Mouse (Mus musculus): ENCODE measurements at regions not wholly inside any gene's neighbourhood (a gene's known extent, or its start where the extent isn't known, plus 50 kb on each side); places are given as distances from the start of the nearest gene placed in this dataset.
A peak's percentile ranks its signal among the peaks of the same experiment; 100 is the strongest.

GRCm38 (mm10) chr13:107620887-107621286, 423.4 kb upstream of the Smim15 start:
- Histone ChIP-seq H3K9ac (no peak overlapping the region), H3K4me3 (no peak overlapping the region), H3K36me3 (replicated peaks) (no peaks in the 10 kb centered on the region), H3K9me3 (no peaks in the 10 kb centered on the region), H3K4me1 (peaks cover 30% of the 10 kb centered on the region), H3K27me3 (replicated peaks) (no peaks in the 10 kb centered on the region), H3K27ac (no peak overlapping the region), H3K4me2 (no peak overlapping the region)
- WGBS, result 62% methylated on average over 2 of the region's 2 CpGs
- ATAC-seq (replicated peaks), result no peak

DNA sequence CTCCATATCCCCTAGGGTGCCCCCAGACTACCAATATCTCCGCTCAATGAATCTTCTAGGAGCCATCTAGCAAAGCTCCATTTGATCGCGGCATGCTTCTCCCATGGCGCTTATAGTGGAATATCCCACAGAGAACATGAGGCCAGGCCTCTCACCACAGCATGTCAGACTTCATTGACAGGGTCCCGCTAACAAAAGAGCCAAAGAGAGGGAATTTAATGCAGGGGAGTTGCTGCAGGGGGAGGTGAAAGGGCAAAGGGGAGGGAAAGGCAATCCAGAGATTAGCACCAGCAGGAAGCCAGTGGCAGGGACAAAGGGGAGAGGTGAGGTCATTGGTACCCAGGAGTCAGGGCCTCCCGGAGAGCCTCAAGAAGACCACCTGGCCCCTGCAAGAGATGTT, 424.0 kb upstream of the Smim15 start:
- Histone ChIP-seq H3K9me3 (no peaks in the 10 kb centered on the region), H3K27ac (no peak overlapping the region), H3K4me3 (no peak overlapping the region), H3K36me3 (replicated peaks) (no peaks in the 10 kb centered on the region), H3K4me1 (peaks cover 30% of the 10 kb centered on the region), H3K4me2 (no peak overlapping the region), H3K27me3 (replicated peaks) (no peaks in the 10 kb centered on the region; the same call in 1 of the 2 replicates), H3K9ac (no peak overlapping the region)
- no peak for ATAC-seq (replicated peaks)
- 16% methylated on average over 6 of the region's 6 CpGs for WGBS

- 17% methylated on average over 9 of the region's 9 CpGs for WGBS
- no peaks in the 10 kb centered on the region for H3K36me3 ChIP-seq (replicated peaks)
- peak; percentile 54 for ATAC-seq (replicated peaks)
- H3K4me3 ChIP-seq, result no peak overlapping the region
- H3K27me3 ChIP-seq (replicated peaks), result no peaks in the 10 kb centered on the region; the same call in 1 of the 2 replicates
- peaks cover 30% of the 10 kb centered on the region for H3K4me1 ChIP-seq
- H3K4me2 ChIP-seq, result no peak overlapping the region
- no peaks in the 10 kb centered on the region for H3K9me3 ChIP-seq
- H3K9ac ChIP-seq, result no peak overlapping the region
- H3K27ac ChIP-seq, result no peak overlapping the region; the same call in 1 of the 2 replicates
These were observed 424.8 kb upstream of the Smim15 start for GRCm38 (mm10) chr13:107619430-107619927.

DNA sequence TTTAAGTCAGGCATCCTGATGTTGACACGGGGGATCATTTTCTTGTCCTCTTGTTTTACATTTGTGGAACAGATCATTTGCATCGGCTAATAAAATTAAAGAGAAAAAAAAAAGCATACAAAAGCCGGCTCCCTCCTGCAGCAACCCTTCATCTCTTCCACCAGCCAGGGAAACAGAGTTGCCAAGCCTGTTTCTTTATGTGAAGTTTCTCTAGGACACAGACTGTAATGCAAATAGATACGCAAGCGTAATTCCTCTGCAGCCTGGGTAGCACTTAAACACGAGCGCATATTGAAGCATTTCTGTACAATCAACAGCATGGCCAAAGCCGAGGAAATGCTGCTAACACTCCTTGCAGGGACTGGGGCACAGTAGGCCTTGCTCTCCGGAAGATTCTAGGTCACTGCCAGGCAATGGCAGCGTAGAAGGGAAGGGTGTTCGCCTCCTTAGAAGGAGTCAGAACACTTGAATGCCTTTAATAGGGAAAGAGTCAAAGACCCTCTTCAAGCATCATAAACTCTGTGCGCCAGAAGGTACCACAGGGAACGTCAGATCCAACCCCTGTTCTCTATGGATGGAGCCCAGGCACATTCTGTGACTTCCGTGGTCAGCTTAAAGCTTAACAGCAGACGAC, 425.3 kb upstream of the Smim15 start:
- Histone ChIP-seq H3K36me3 (replicated peaks) (no peaks in the 10 kb centered on the region), H3K27ac (peak overlapping the region; percentile 39; the same call in 1 of the 2 replicates), H3K4me2 (peak overlapping the region; percentile 15; the same call in 1 of the 2 replicates), H3K4me3 (no peak overlapping the region), H3K9me3 (no peaks in the 10 kb centered on the region), H3K9ac (no peak overlapping the region), H3K4me1 (peaks cover 30% of the 10 kb centered on the region), H3K27me3 (replicated peaks) (no peaks in the 10 kb centered on the region; the same call in 1 of the 2 replicates)
- 19% methylated on average over 15 of the region's 15 CpGs for WGBS
- no peak for ATAC-seq (replicated peaks)

DNA sequence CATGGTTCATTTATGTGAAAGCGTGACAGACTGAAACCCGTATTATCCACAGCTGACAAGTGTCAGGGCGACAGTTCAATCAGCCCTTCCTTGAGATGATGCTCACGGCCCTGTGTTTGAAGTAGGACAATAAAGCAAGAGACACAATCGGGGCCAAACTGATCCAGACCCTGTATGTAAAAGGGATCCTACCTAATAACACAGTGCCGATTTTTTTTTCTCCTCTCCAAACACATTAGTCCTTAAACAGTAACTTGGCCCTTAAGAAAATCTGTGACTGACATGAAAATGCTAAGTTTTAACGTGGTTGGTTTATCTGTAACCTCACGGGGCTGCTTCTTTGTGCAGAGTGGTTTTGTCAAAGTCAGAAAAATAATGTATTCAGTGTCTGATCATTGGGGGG, 425.9 kb upstream of the Smim15 start:
- Histone ChIP-seq H3K36me3 (replicated peaks) (no peaks in the 10 kb centered on the region), H3K4me3 (no peak overlapping the region), H3K9me3 (no peaks in the 10 kb centered on the region), H3K9ac (no peak overlapping the region), H3K4me2 (peak overlapping the region; percentile 15; the same call in 1 of the 2 replicates), H3K27me3 (replicated peaks) (no peaks in the 10 kb centered on the region; the same call in 1 of the 2 replicates), H3K4me1 (peaks cover 30% of the 10 kb centered on the region), H3K27ac (peak overlapping the region; percentile 38; the same call in 1 of the 2 replicates)
- peak; percentile 65 for ATAC-seq (replicated peaks)
- 10% methylated on average over 8 of the region's 8 CpGs for WGBS

GRCm38 (mm10) chr13:107617582-107617981, 426.7 kb upstream of the Smim15 start:
- ATAC-seq (replicated peaks), result peak; percentile 51; the same call in 1 of the 2 replicates
- no peaks in the 10 kb centered on the region for H3K9me3 ChIP-seq
- H3K4me3 ChIP-seq, result no peak overlapping the region
- H3K27me3 ChIP-seq (replicated peaks), result no peaks in the 10 kb centered on the region; the same call in 1 of the 2 replicates
- no peak overlapping the region for H3K9ac ChIP-seq
- peak overlapping the region; percentile 38; the same call in 1 of the 2 replicates for H3K27ac ChIP-seq
- no peaks in the 10 kb centered on the region for H3K36me3 ChIP-seq (replicated peaks)
- 17% methylated on average over 2 of the region's 2 CpGs for WGBS
- H3K4me1 ChIP-seq, result peaks cover 30% of the 10 kb centered on the region
- H3K4me2 ChIP-seq, result 0 out of 2 replicates have a peak overlapping the region, but pooled peaks have one; percentile 15

DNA sequence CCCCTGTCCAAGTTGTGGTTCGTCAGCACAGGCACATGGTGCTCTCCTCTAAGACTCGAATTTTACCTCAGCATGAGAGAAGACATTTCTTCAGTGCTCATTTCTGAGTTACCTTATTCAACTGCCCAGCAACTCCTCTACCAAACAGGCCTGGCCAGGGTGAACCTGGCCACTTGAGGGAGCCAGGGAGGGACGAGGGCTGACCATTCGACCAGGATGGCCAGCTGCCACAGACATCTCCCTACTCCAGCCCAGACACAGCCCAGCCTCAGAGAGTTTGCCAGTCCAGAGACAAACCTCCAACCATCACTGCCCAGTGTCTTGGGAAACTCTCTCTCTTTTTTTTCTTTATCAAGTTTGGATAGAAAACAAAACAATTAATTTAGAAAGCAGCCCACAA, 427.5 kb upstream of the Smim15 start:
- Histone ChIP-seq H3K27ac (no peak overlapping the region), H3K4me1 (peaks cover 30% of the 10 kb centered on the region), H3K9me3 (no peaks in the 10 kb centered on the region), H3K4me3 (no peak overlapping the region), H3K27me3 (replicated peaks) (no peaks in the 10 kb centered on the region; the same call in 1 of the 2 replicates), H3K4me2 (no peak overlapping the region), H3K36me3 (replicated peaks) (no peaks in the 10 kb centered on the region), H3K9ac (no peak overlapping the region)
- no peak for ATAC-seq (replicated peaks)
- 72% methylated on average over 4 of the region's 4 CpGs for WGBS

GRCm38 (mm10) chr13:107608996-107609503, 435.2 kb upstream of the Smim15 start:
- no peak overlapping the region for H3K4me3 ChIP-seq
- H3K4me2 ChIP-seq, result no peak overlapping the region
- WGBS, result 79% methylated on average over 3 of the region's 3 CpGs
- no peak overlapping the region for H3K27ac ChIP-seq
- H3K9ac ChIP-seq, result no peak overlapping the region
- H3K9me3 ChIP-seq, result no peaks in the 10 kb centered on the region
- H3K36me3 ChIP-seq (replicated peaks), result no peaks in the 10 kb centered on the region
- no peak for ATAC-seq (replicated peaks)
- no peaks in the 10 kb centered on the region for H3K4me1 ChIP-seq
- no peaks in the 10 kb centered on the region for H3K27me3 ChIP-seq (replicated peaks)

GRCm38 (mm10) chr13:107607294-107607693, 437.0 kb upstream of the Smim15 start:
- Histone ChIP-seq H3K9ac (no peak overlapping the region), H3K27ac (no peak overlapping the region), H3K4me2 (no peak overlapping the region), H3K9me3 (no peaks in the 10 kb centered on the region), H3K4me1 (no peaks in the 10 kb centered on the region), H3K4me3 (no peak overlapping the region), H3K27me3 (replicated peaks) (no peaks in the 10 kb centered on the region), H3K36me3 (replicated peaks) (no peaks in the 10 kb centered on the region)
- WGBS, result 95% methylated on average over 4 of the region's 4 CpGs
- ATAC-seq (replicated peaks), result no peak

GRCm38 (mm10) chr13:107602149-107602548, 442.1 kb upstream of the Smim15 start:
- Histone ChIP-seq H3K9me3 (no peaks in the 10 kb centered on the region), H3K4me2 (no peak overlapping the region), H3K36me3 (replicated peaks) (no peaks in the 10 kb centered on the region), H3K27ac (no peak overlapping the region), H3K9ac (no peak overlapping the region), H3K4me3 (no peak overlapping the region), H3K27me3 (replicated peaks) (no peaks in the 10 kb centered on the region; the same call in 1 of the 2 replicates), H3K4me1 (peaks cover 14% of the 10 kb centered on the region)
- WGBS, result 80% methylated on average over 5 of the region's 5 CpGs
- no peak for ATAC-seq (replicated peaks)

DNA sequence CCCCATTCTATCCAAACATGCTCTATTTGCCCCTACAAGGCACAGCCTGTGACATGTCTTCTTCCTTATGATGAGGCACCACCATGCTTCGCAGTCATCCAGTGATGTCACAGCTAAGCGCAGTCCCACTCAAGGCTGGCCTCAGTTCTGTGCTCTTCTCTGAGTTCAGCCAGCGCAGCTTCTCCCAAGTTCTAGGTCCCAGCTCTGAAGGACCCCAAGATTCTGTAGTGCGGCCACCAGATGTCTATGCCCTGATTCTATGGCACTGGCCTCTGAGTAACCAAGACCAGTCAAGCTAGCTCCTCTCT, 443.2 kb upstream of the Smim15 start:
- Histone ChIP-seq H3K4me3 (no peak overlapping the region), H3K27me3 (replicated peaks) (no peaks in the 10 kb centered on the region; the same call in 1 of the 2 replicates), H3K4me2 (no peak overlapping the region; the same call in 1 of the 2 replicates), H3K4me1 (peaks cover 14% of the 10 kb centered on the region), H3K27ac (no peak overlapping the region), H3K9ac (no peak overlapping the region), H3K36me3 (replicated peaks) (no peaks in the 10 kb centered on the region), H3K9me3 (no peaks in the 10 kb centered on the region)
- WGBS, result 89% methylated on average over 4 of the region's 4 CpGs
- peak; percentile 25; the same call in 1 of the 2 replicates for ATAC-seq (replicated peaks)

DNA sequence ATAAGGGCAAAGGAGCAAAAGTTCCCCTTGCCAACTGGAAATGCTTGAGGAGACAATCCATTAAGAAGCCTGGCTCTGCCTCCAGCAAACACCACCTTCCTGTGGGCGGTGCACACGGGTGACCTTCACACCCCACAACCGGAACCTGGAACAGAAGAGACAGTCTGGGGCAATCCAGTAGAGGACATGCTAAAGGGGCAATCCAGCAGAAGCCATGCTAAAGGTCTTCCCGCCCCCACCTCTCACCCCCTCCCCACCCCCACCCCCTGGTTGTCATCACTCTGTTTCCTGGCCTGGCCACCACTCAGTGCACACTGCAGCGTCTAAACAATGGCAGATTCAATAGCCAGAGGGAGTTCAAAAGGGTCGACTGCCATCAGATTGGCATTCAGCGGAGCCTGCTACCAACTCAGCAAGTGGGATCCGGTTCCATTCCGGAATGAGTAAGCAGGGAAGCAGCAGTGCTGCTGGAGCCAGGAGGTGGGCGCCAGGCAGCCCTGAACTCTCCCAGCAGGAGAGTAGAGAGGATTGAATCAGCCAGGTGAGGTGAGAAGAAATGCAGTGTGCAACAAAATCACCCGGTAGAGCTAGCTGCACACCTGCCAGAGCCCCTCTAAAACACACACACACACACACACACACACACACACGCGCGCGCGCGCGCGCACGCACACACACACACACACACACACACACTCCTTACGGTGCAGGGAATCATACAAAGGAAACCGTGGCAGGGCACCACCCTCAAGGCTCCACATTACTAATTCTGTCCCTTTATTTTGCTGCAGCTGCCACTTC, 443.7 kb upstream of the Smim15 start:
- no peak overlapping the region for H3K27ac ChIP-seq
- H3K4me2 ChIP-seq, result peak overlapping the region; percentile 38
- peaks cover 14% of the 10 kb centered on the region for H3K4me1 ChIP-seq
- peak; percentile 82 for ATAC-seq (replicated peaks)
- no peaks in the 10 kb centered on the region for H3K36me3 ChIP-seq (replicated peaks)
- H3K27me3 ChIP-seq (replicated peaks), result no peaks in the 10 kb centered on the region; the same call in 1 of the 2 replicates
- 28% methylated on average over 21 of the region's 22 CpGs for WGBS
- H3K9me3 ChIP-seq, result no peaks in the 10 kb centered on the region
- H3K4me3 ChIP-seq, result no peak overlapping the region
- H3K9ac ChIP-seq, result no peak overlapping the region
